24 mouse cellular contexts compared by ENCODE assay signal in genomic region chr14:51495781-51496180, GRCm38 (mm10). TPM values are rescaled to one million over a fixed set of nuclear protein-coding genes. Genes with fewer than 3 reads are reported as not detected.
"Had no signal": no experiment of that assay in that cellular context is flagged by ENCODE, and none has a peak within 500 bp of the region (broad histone marks: within the 10 kb centered on the region; RNA-seq: fewer than 3 reads in every experiment).

No protein-coding gene starts in this region.

- H3K27ac ChIP-seq: limb, embryonic 15.5 days; liver, embryonic 12.5 days; macrophage; midbrain, embryonic 15.5 days; neural tube, embryonic 12.5 days had no signal

- H3K4me1 ChIP-seq: limb, embryonic 15.5 days; liver, embryonic 12.5 days; midbrain, embryonic 15.5 days; neural tube, embryonic 12.5 days had no signal

- H3K9ac ChIP-seq: limb, embryonic 15.5 days; liver, embryonic 12.5 days; lung, embryonic 14.5 days; midbrain, embryonic 15.5 days; neural tube, embryonic 12.5 days had no signal

- H3K27me3 ChIP-seq: limb, embryonic 15.5 days; liver, embryonic 12.5 days; midbrain, embryonic 15.5 days; neural tube, embryonic 12.5 days had no signal

- H3K4me2 ChIP-seq: limb, embryonic 15.5 days; liver, embryonic 12.5 days; lung, embryonic 14.5 days; midbrain, embryonic 15.5 days; neural tube, embryonic 12.5 days had no signal

- H3K9me3 ChIP-seq: limb, embryonic 15.5 days; liver, embryonic 12.5 days; midbrain, embryonic 15.5 days; neural tube, embryonic 12.5 days had no signal

- H3K36me3 ChIP-seq: limb, embryonic 15.5 days; liver, embryonic 12.5 days; midbrain, embryonic 15.5 days; neural tube, embryonic 12.5 days had no signal

- ATAC-seq: liver, embryonic 12.5 days; midbrain, embryonic 15.5 days had no signal

- DNase-seq: kidney, adult 8-10 months; kidney, postnatal 25 days; left cerebral cortex, postnatal 4 days; lung, embryonic 14.5 days; lung, postnatal 14 days; right cerebral cortex, postnatal 14 days; thymus, postnatal 36 days had no signal

- H3K4me3 ChIP-seq: limb, embryonic 15.5 days; liver, embryonic 12.5 days; midbrain, embryonic 15.5 days; neural tube, embryonic 12.5 days had no signal

RNA-seq across cellular contexts. Expression of gene Vmn2r89, which starts 44.1 kb away (rescaled TPM):
- total RNA-seq: layer of hippocampus, adult 8-10 months; layer of hippocampus, postnatal 14 days; left cerebral cortex, adult 18-20 months; left cerebral cortex, postnatal 10 days; left cerebral cortex, postnatal 4 days; megakaryocyte-erythroid progenitor cell, adult 5-6 weeks; monocyte, adult 5-6 weeks; neutrophil, adult 5-6 weeks had no signal
- polyA plus RNA-seq: kidney, embryonic 16.5 days; limb, embryonic 15.5 days; liver, embryonic 12.5 days; liver, embryonic 16.5 days; lung, embryonic 14.5 days; macrophage; midbrain, embryonic 15.5 days; neural tube, embryonic 12.5 days; spleen, adult 2 months; stomach, embryonic 16.5 days; thymus, postnatal 0 days had no signal

RNA-seq across cellular contexts. Expression of gene Gm5622, which starts 56.8 kb away (rescaled TPM):
- total RNA-seq: layer of hippocampus, adult 8-10 months; layer of hippocampus, postnatal 14 days; left cerebral cortex, adult 18-20 months; left cerebral cortex, postnatal 10 days; left cerebral cortex, postnatal 4 days; megakaryocyte-erythroid progenitor cell, adult 5-6 weeks; monocyte, adult 5-6 weeks; neutrophil, adult 5-6 weeks had no signal
- polyA plus RNA-seq: kidney, embryonic 16.5 days; limb, embryonic 15.5 days; liver, embryonic 12.5 days; lung, embryonic 14.5 days; macrophage; midbrain, embryonic 15.5 days; neural tube, embryonic 12.5 days; spleen, adult 2 months; stomach, embryonic 16.5 days; thymus, postnatal 0 days had no signal
